Comparison of ENCODE assay signal across 26 mouse cellular contexts in genomic region chr2:120654693-120655092, GRCm38 (mm10). TPM values are rescaled to one million over a fixed set of nuclear protein-coding genes. Genes with fewer than 3 reads are reported as not detected.
DNase-seq lines count a peak whose midpoint lies in the region; ATAC-seq and TF ChIP-seq lines count a peak whose summit lies in the region.
"Had no signal": no experiment of that assay in that cellular context is flagged by ENCODE, and none has a peak within 500 bp of the region (broad histone marks: within the 10 kb centered on the region; RNA-seq: fewer than 3 reads in every experiment).

No protein-coding gene starts in this region.

- WGBS in liver, embryonic 14.5 days (ENCODE audit: insufficient replicate concordance) = 59% methylated on average over 2 of the region's 2 CpGs
- WGBS in liver, embryonic 12.5 days (ENCODE audit: insufficient replicate concordance) = 69% methylated on average over 2 of the region's 2 CpGs
- WGBS in thymus, adult 2 months = 88% methylated on average over 2 of the region's 2 CpGs
- WGBS in forebrain, embryonic 13.5 days = 86% methylated on average over 2 of the region's 2 CpGs

- peaks cover 7 to 29% of the 10 kb centered on the region in 2 experiments; a peak in 3 of 4 replicates for H3K4me1 ChIP-seq in liver, embryonic 14.5 days (replicated peaks; ENCODE audit: control insufficient read depth in 2 of 2, insufficient read depth in 2 of 2, low read length in 1 of 2)
- peaks cover 47% of the 10 kb centered on the region for H3K4me1 ChIP-seq in liver, embryonic 12.5 days
- no peaks in the 10 kb centered on the region for H3K4me1 ChIP-seq in thymus, adult 2 months (replicated peaks; ENCODE audit: control insufficient read depth, insufficient read depth, low read length)
- H3K4me1 ChIP-seq in forebrain, embryonic 13.5 days = no peaks in the 10 kb centered on the region
- H3K4me1 ChIP-seq: forebrain, embryonic 10.5 days; hindbrain, embryonic 15.5 days had no signal

- no peaks in the 10 kb centered on the region for H3K9me3 ChIP-seq in liver, embryonic 14.5 days (ENCODE audit: control insufficient read depth, low read length)
- no peaks in the 10 kb centered on the region for H3K9me3 ChIP-seq in liver, embryonic 12.5 days (replicated peaks)
- no peaks in the 10 kb centered on the region for H3K9me3 ChIP-seq in forebrain, embryonic 13.5 days (replicated peaks)
- H3K9me3 ChIP-seq: forebrain, embryonic 10.5 days; G1E; heart, embryonic 15.5 days; hindbrain, embryonic 15.5 days had no signal

- H3K4me2 ChIP-seq in liver, embryonic 14.5 days (ENCODE audit: low read depth) = no peak overlapping the region
- H3K4me2 ChIP-seq in liver, embryonic 12.5 days = no peak overlapping the region
- H3K4me2 ChIP-seq in forebrain, embryonic 13.5 days = no peak overlapping the region
- H3K4me2 ChIP-seq: heart, embryonic 11.5 days; heart, embryonic 15.5 days; hindbrain, embryonic 15.5 days had no signal

- TF ChIP-seq POLR2A in thymus, adult 2 months (IDR thresholded peaks at IDR 0.05; ENCODE audit: control insufficient read depth, extremely low read depth, insufficient read depth, low read length, poor library complexity) = no peak

- no peak overlapping the region for H3K9ac ChIP-seq in liver, embryonic 14.5 days (replicated peaks)
- no peak overlapping the region for H3K9ac ChIP-seq in liver, embryonic 12.5 days
- no peak overlapping the region for H3K9ac ChIP-seq in forebrain, embryonic 13.5 days
- H3K9ac ChIP-seq: forebrain, postnatal 0 days; heart, embryonic 15.5 days; hindbrain, embryonic 15.5 days had no signal

- DNase-seq in heart, adult 11 months = peak; percentile 71
- DNase-seq in heart, postnatal 4 days = no peak
- DNase-seq in liver, embryonic 14.5 days (ENCODE audit: low read depth in 3 of 3, low spot score in 3 of 3) = no peak
- peak; percentile 7 for DNase-seq in thymus, adult 2 months
- no peak for DNase-seq in thymus, postnatal 10 days (ENCODE audit: low spot score in 2 of 2)
- DNase-seq in ZHBTc4 (ENCODE audit: low read depth, low spot score) = peak; percentile 9
- DNase-seq: adrenal gland, adult 8-10 months; adrenal gland, postnatal 25 days; cerebellum, adult 11-12 months; cerebellum, adult 8-10 months; cerebellum, postnatal 10 days; cerebellum, postnatal 36 days; embryo, embryonic 11 days; forebrain, postnatal 0 days; gastrocnemius, postnatal 25 days; heart, postnatal 10 days; heart, postnatal 36 days had no signal

- no peak overlapping the region for H3K27ac ChIP-seq in liver, embryonic 14.5 days
- no peak overlapping the region for H3K27ac ChIP-seq in liver, embryonic 12.5 days
- H3K27ac ChIP-seq in thymus, adult 2 months (ENCODE audit: control insufficient read depth, insufficient read depth, low read length) = no peak overlapping the region
- no peak overlapping the region for H3K27ac ChIP-seq in forebrain, embryonic 13.5 days
- H3K27ac ChIP-seq: forebrain, embryonic 10.5 days; heart, embryonic 15.5 days; hindbrain, embryonic 15.5 days had no signal

- no peaks in the 10 kb centered on the region for H3K36me3 ChIP-seq in liver, embryonic 14.5 days (replicated peaks; ENCODE audit: control insufficient read depth, insufficient read depth, low read depth)
- H3K36me3 ChIP-seq in liver, embryonic 12.5 days = no peaks in the 10 kb centered on the region
- H3K36me3 ChIP-seq in thymus, adult 2 months (ENCODE audit: control insufficient read depth, insufficient read depth, low read length) = no peaks in the 10 kb centered on the region
- no peaks in the 10 kb centered on the region for H3K36me3 ChIP-seq in forebrain, embryonic 13.5 days (ENCODE audit: poor library complexity, severe bottlenecking)
- H3K36me3 ChIP-seq: forebrain, embryonic 10.5 days; G1E; heart, embryonic 15.5 days; hindbrain, embryonic 15.5 days had no signal

- no peak for TF ChIP-seq EP300 in liver, embryonic 14.5 days (IDR thresholded peaks at IDR 0.05; ENCODE audit: low read depth)

- no peak for ATAC-seq in liver, embryonic 14.5 days (ENCODE audit: insufficient read depth)
- ATAC-seq in liver, embryonic 12.5 days = no peak
- ATAC-seq in forebrain, embryonic 13.5 days = no peak
- ATAC-seq: activated CD4-positive, CD25-positive, alpha-beta regulatory T cell, adult 4 months; forebrain, embryonic 14.5 days; forebrain, postnatal 0 days had no signal

- no peaks in the 10 kb centered on the region for H3K27me3 ChIP-seq in liver, embryonic 14.5 days (ENCODE audit: control insufficient read depth, insufficient read depth, low read length)
- no peaks in the 10 kb centered on the region; the same call in 1 of the 2 replicates for H3K27me3 ChIP-seq in liver, embryonic 12.5 days (replicated peaks)
- no peaks in the 10 kb centered on the region for H3K27me3 ChIP-seq in thymus, adult 2 months (ENCODE audit: control insufficient read depth, insufficient read depth, low read length)
- H3K27me3 ChIP-seq in forebrain, embryonic 13.5 days = no peaks in the 10 kb centered on the region
- H3K27me3 ChIP-seq: heart, embryonic 15.5 days; hindbrain, embryonic 15.5 days had no signal

- no peak overlapping the region for H3K4me3 ChIP-seq in liver, embryonic 14.5 days (ENCODE audit: insufficient read depth in 1 of 2, low read depth in 2 of 2, low read length in 2 of 2)
- no peak overlapping the region for H3K4me3 ChIP-seq in liver, embryonic 12.5 days
- no peak overlapping the region for H3K4me3 ChIP-seq in thymus, adult 2 months (ENCODE audit: control insufficient read depth, insufficient read depth, low read length)
- no peak overlapping the region for H3K4me3 ChIP-seq in forebrain, embryonic 13.5 days
- H3K4me3 ChIP-seq: forebrain, embryonic 10.5 days; heart, embryonic 15.5 days; hindbrain, embryonic 15.5 days had no signal

- TF ChIP-seq CTCF in liver, embryonic 14.5 days (IDR thresholded peaks at IDR 0.05; ENCODE audit: low read depth) = peak; percentile 29; the same call in 1 of the 2 replicates
- TF ChIP-seq CTCF in thymus, adult 2 months (IDR thresholded peaks at IDR 0.05; ENCODE audit: borderline replicate concordance, control insufficient read depth, extremely low read depth, insufficient read depth, low read length, poor library complexity) = no peak

RNA-seq across cellular contexts. Expression of gene Stard9, which starts 25.8 kb away (rescaled TPM):
- total RNA-seq in heart, postnatal 4 days (2021) = 10 to 100 TPM; 15.3 to 16.3 TPM
- 1.1 and 1.5 TPM in 2 replicates for polyA plus RNA-seq in liver, embryonic 14.5 days (2012; rRNA removed)
- polyA plus RNA-seq in liver, embryonic 14.5 days (2014; fragmentation: Nextera tagmentation; extraction: Ambion mirVana) = 0.56 and 0.78 TPM in 2 replicates
- 1.4 and 1.7 TPM in 2 replicates for polyA plus RNA-seq in liver, embryonic 12.5 days (2016; fragmentation: Nextera tagmentation; extraction: Ambion mirVana)
- 2.8 and 3.0 TPM in 2 replicates for polyA plus RNA-seq in thymus, adult 2 months (2012; rRNA removed)
- polyA plus RNA-seq in forebrain, embryonic 13.5 days (2015; fragmentation: Nextera tagmentation; extraction: Ambion mirVana) = 3.1 and 3.8 TPM in 2 replicates

RNA-seq across cellular contexts. Expression of gene Lrrc57, which starts 45.4 kb away (rescaled TPM):
- 10 to 100 TPM; 13.7 to 14.0 TPM for total RNA-seq in heart, postnatal 4 days (2021)
- polyA plus RNA-seq in liver, embryonic 14.5 days (2012; rRNA removed) = 5.9 and 7.5 TPM in 2 replicates
- polyA plus RNA-seq in liver, embryonic 14.5 days (2014; fragmentation: Nextera tagmentation; extraction: Ambion mirVana) = 8.6 TPM in 2 replicates
- 16.0 and 18.0 TPM in 2 replicates for polyA plus RNA-seq in liver, embryonic 12.5 days (2016; fragmentation: Nextera tagmentation; extraction: Ambion mirVana)
- 12.2 and 12.8 TPM in 2 replicates for polyA plus RNA-seq in thymus, adult 2 months (2012; rRNA removed)
- polyA plus RNA-seq in forebrain, embryonic 13.5 days (2015; fragmentation: Nextera tagmentation; extraction: Ambion mirVana) = 34.5 and 37.2 TPM in 2 replicates

RNA-seq across cellular contexts. Expression of gene Haus2, which starts 45.5 kb away (rescaled TPM):
- 10 to 100 TPM; 15.7 to 16.0 TPM for total RNA-seq in heart, postnatal 4 days (2021)
- polyA plus RNA-seq in liver, embryonic 14.5 days (2012; rRNA removed) = 5.8 and 7.4 TPM in 2 replicates
- polyA plus RNA-seq in liver, embryonic 14.5 days (2014; fragmentation: Nextera tagmentation; extraction: Ambion mirVana) = 11.4 and 11.6 TPM in 2 replicates
- polyA plus RNA-seq in liver, embryonic 12.5 days (2016; fragmentation: Nextera tagmentation; extraction: Ambion mirVana) = 21.7 and 21.8 TPM in 2 replicates
- 4.1 and 4.7 TPM in 2 replicates for polyA plus RNA-seq in thymus, adult 2 months (2012; rRNA removed)
- 33.5 and 38.4 TPM in 2 replicates for polyA plus RNA-seq in forebrain, embryonic 13.5 days (2015; fragmentation: Nextera tagmentation; extraction: Ambion mirVana)

Comparison
In these comparisons a context has a peak if more than half of its experiments do, and no peak if none do; other contexts are left out.
1. DNase-seq: peak in heart, adult 11 months (single experiment), thymus, adult 2 months (single experiment) and ZHBTc4 (single experiment); none in heart, postnatal 4 days (single experiment), liver, embryonic 14.5 days (0 of 3) and thymus, postnatal 10 days (0 of 2).